Mouse (Mus musculus) stomach, embryonic 14.5 days (tissue): ENCODE measurements around the gene Sept8. TPM values are rescaled to one million over a fixed set of nuclear protein-coding genes. Genes with fewer than 3 reads are reported as not detected.

ENCODE experiments used
- ATAC-seq: fragments of 200-750 bp; cut with Nextera tagmentation; 2 replicates; pipeline ENCODE4 v1.8.0; 2017; ENCODE audit warnings: low read depth, moderate TSS enrichment; ENCODE audit not compliant: insufficient number of reproducible peaks, insufficient read depth, low FRiP score
- H3K27ac ChIP-seq: fragments of 300-500 bp; sonication (generic); 2 replicates; pipeline ENCODE4 v1.5.1; 2014; ENCODE audit warnings: mild to moderate bottlenecking, low read length, moderate library complexity, mixed read lengths
- H3K27me3 ChIP-seq: fragments of 300-500 bp; sonication (generic); 2 replicates; pipeline ENCODE4 v1.6.1; 2014; ENCODE audit warnings: low read length, control low read depth, mixed read lengths; ENCODE audit not compliant: control insufficient read depth, insufficient read depth
- H3K36me3 ChIP-seq: fragments of 300-500 bp; sonication (generic); 2 replicates; pipeline ENCODE4 v1.6.1; 2014; ENCODE audit warnings: mild to moderate bottlenecking, control low read depth, low read length, moderate library complexity, mixed read lengths; ENCODE audit not compliant: control insufficient read depth, insufficient read depth
- H3K4me1 ChIP-seq: fragments of 300-500 bp; sonication (generic); 2 replicates; pipeline ENCODE4 v1.6.1; 2014; ENCODE audit warnings: low read length, control low read depth, mixed read lengths; ENCODE audit not compliant: control insufficient read depth, insufficient read depth
- H3K4me2 ChIP-seq: fragments of 300-500 bp; sonication (generic); replicated peaks from 2 replicates; pipeline ENCODE4 v1.6.1; 2014; ENCODE audit warnings: low read depth, low read length, control low read depth
- H3K4me3 ChIP-seq: fragments of 300-500 bp; sonication (generic); 2 replicates; pipeline ENCODE4 v1.5.1; 2014; ENCODE audit warnings: low read depth, low read length, control low read depth
- H3K9ac ChIP-seq: fragments of 300-500 bp; sonication (generic); replicated peaks from 2 replicates; pipeline ENCODE4 v1.6.1; 2014; ENCODE audit warnings: low read depth, mild to moderate bottlenecking, control low read depth, low read length, moderate library complexity, mixed read lengths
- H3K9me3 ChIP-seq: fragments of 300-500 bp; sonication (generic); 2 replicates; pipeline ENCODE4 v1.6.1; 2016; ENCODE audit warnings: low read depth, low read length, control low read depth; ENCODE audit not compliant: control insufficient read depth
- WGBS: fragments of 180-500 bp; shearing (Covaris S2); extraction: QIAGEN DNeasy Blood & Tissue Kit; methylation state at CpG from one replicate; pipeline ENCODE4 v1.1.7; 2014; 5-methylcytosine and 5-hydroxymethylcytosine counted together
- polyA plus RNA-seq: library from polyadenylated mRNA; unstranded; fragments of >200 nt; fragmentation: Nextera tagmentation; extraction: Ambion mirVana; gene quantifications from 2 replicates; pipeline ENCODE4 v1.2.1, GENCODE M21; 2014

The Sept8 gene
- polyA plus RNA-seq, 1 experiment from 2014 or later, result 26.1 TPM

DNA sequence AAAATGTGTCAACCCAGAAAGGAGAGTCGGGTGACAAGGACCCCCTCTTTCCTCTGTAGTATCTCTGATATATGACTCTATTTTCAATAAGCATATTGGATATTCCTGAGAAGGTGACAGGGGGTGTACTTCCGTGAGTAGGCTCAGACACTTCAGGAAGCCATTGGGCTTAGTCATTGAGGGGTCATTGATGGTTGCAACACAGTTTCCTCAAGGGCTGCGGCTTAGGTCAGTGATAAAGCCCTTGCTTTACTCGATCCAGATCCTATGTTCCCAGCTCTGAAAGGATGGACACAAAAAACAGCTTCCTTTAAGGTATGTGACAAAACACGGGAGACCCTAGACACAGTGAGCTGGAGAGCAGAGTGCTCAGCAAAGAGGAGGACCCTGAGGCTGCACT, 15.3 kb upstream of the Sept8 start:
- 82% methylated on average over 5 of the region's 5 CpGs for WGBS
- ATAC-seq, result no peak
- H3K9ac ChIP-seq, result no peak overlapping the region
- H3K4me2 ChIP-seq, result no peak overlapping the region
- H3K4me1 ChIP-seq, result no peaks in the 10 kb centered on the region
- H3K27me3 ChIP-seq, result no peaks in the 10 kb centered on the region
- no peak overlapping the region for H3K27ac ChIP-seq
- H3K36me3 ChIP-seq, result no peaks in the 10 kb centered on the region
- no peak overlapping the region for H3K4me3 ChIP-seq
- no peaks in the 10 kb centered on the region for H3K9me3 ChIP-seq

DNA sequence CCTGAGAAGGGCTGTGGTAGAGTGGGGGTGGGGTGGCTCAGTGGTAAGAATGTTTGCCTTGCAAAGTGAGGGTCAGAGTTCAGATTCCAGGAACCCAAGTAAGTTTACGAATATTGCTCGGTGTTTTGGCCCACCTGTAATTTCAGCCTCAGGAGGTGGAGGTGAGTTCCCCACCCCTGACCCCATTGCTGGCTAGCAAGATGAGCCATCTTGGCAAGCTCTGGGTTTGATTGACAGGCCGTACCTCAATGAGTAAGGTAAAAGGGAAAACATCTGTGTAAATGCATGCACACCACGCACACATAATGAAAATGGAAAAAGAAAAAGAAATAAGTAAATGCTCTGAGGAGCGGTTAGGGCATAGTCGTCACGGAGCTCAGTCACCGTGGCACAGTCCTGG, 14.7 kb upstream of the Sept8 start:
- no peak for ATAC-seq
- Histone ChIP-seq H3K4me1 (no peaks in the 10 kb centered on the region), H3K36me3 (no peaks in the 10 kb centered on the region), H3K9me3 (no peaks in the 10 kb centered on the region), H3K27me3 (no peaks in the 10 kb centered on the region), H3K4me3 (no peak overlapping the region), H3K27ac (no peak overlapping the region), H3K4me2 (no peak overlapping the region), H3K9ac (no peak overlapping the region)
- 77% methylated on average over 8 of the region's 8 CpGs for WGBS

DNA sequence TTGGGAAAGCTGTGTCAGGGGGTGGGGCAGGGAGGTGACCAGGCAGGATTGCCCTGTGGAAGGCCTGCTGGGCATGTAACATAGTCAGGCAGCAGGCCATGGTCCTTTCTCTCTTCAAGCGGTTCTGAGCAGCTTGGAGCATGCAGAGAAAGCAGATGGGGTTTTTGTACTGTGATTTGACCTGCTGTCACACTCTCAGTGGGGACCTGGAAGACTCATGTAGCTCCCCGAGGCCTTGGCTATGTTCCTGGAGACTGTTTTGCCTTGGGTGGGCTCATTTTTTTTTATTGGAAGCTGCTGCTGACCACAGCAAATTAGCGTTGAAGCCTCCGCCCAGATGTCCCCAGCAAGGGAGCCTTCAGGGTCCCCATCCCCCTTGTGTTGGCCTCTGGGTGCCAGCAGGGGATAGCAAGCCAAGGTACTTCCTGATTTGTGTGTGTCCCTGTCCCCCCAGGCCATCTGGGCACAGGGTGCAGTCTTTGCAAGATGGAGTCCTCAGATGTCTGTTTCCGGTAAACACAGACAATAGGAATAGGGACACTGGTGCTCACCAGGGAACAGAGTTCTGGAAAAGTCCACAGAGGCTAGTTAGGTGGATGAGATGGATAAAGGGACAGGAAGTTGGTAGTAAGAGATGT, 13.9 kb upstream of the Sept8 start:
- Histone ChIP-seq H3K9ac (no peak overlapping the region), H3K4me2 (no peak overlapping the region), H3K4me3 (no peak overlapping the region), H3K36me3 (no peaks in the 10 kb centered on the region), H3K9me3 (no peaks in the 10 kb centered on the region), H3K4me1 (no peaks in the 10 kb centered on the region), H3K27me3 (no peaks in the 10 kb centered on the region), H3K27ac (no peak overlapping the region)
- no peak for ATAC-seq
- 68% methylated on average over 5 of the region's 5 CpGs for WGBS

DNA sequence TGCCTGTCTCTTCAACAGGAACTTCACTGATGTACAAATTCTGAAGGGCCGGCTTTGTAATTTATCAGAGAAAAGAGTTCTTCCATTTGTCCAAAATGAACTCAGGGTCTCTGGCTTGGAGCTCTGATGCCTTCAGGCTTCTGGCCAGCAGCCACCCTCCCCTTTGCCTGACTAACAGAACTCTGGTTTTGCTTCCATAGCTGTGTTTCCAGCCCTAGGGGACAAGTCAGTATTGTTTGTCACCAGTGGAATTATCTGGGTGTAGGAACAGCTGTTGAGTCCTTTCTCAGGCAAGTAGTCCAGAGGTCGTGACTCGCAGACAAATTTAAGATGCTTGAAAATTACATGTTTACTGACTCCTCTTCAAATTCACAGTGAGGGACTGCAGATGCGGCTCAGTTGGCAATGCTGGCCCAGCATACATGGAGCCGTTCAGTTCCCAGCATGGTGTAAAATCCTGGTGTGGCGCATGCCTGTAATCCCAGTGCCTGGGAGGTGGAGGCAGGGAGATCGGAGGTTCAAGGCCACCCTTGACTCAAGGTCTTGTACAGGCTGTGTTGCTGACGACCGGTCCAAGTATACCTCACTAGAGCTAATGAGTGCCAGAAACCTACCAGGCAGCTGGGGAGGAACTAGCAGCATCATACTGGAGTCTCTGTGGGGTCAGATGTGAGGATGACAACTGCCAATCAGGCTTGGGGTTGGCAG, 11.8 kb upstream of the Sept8 start:
- H3K4me2 ChIP-seq, result no peak overlapping the region
- no peaks in the 10 kb centered on the region for H3K27me3 ChIP-seq
- no peak overlapping the region for H3K27ac ChIP-seq
- no peaks in the 10 kb centered on the region for H3K36me3 ChIP-seq
- no peaks in the 10 kb centered on the region for H3K4me1 ChIP-seq
- H3K4me3 ChIP-seq, result no peak overlapping the region
- ATAC-seq, result no peak
- no peak overlapping the region for H3K9ac ChIP-seq
- H3K9me3 ChIP-seq, result no peaks in the 10 kb centered on the region
- WGBS, result 82% methylated on average over 9 of the region's 9 CpGs

DNA sequence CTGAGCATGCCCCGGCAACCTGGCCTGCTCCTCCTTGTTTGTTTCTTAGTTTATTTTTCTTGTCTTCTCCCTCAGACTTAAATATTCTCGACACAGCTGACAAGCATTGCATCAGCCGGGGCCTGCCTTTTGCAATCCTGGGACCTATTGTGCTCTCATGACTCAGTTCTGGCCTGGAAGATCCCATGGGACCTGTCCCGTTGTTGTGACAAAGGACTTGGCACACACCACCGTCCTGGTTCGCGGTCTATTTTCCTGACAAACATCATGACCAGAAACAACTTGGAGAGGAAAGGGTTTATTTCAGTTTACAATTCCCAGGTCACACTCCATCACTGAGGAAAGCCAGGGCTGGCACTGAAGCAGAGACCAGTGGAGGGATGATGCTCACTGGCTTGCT, 10.9 kb upstream of the Sept8 start:
- no peak overlapping the region for H3K4me2 ChIP-seq
- no peak overlapping the region for H3K9ac ChIP-seq
- ATAC-seq, result no peak
- 67% methylated on average over 7 of the region's 7 CpGs for WGBS
- H3K27ac ChIP-seq, result no peak overlapping the region
- H3K4me3 ChIP-seq, result no peak overlapping the region
- no peaks in the 10 kb centered on the region for H3K4me1 ChIP-seq
- H3K9me3 ChIP-seq, result no peaks in the 10 kb centered on the region
- H3K27me3 ChIP-seq, result no peaks in the 10 kb centered on the region
- no peaks in the 10 kb centered on the region for H3K36me3 ChIP-seq

DNA sequence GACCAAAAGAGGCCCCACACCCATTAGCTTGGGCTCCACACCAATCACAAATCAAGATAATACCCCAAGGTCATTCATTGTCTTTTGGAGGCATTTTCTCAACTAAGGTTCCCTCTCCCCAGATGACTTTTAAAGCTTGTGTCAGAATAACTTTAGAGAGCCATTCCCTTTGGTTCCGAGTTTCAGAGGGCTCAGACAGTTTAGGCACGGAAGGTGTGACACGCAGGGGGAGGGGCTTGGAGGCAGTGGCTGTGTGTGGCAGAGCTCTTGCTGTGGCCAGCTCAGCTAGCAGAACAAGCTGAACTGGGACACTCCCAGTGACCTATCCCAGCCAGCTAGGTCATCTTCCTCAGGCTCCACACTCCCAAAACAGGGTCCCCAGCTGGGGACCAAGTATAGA, 10.5 kb upstream of the Sept8 start:
- WGBS, result 41% methylated on average over 3 of the region's 3 CpGs
- no peaks in the 10 kb centered on the region for H3K4me1 ChIP-seq
- H3K9ac ChIP-seq, result no peak overlapping the region
- no peaks in the 10 kb centered on the region for H3K36me3 ChIP-seq
- no peaks in the 10 kb centered on the region for H3K9me3 ChIP-seq
- H3K27ac ChIP-seq, result no peak overlapping the region
- H3K4me2 ChIP-seq, result no peak overlapping the region
- no peak overlapping the region for H3K4me3 ChIP-seq
- no peaks in the 10 kb centered on the region for H3K27me3 ChIP-seq
- no peak for ATAC-seq

DNA sequence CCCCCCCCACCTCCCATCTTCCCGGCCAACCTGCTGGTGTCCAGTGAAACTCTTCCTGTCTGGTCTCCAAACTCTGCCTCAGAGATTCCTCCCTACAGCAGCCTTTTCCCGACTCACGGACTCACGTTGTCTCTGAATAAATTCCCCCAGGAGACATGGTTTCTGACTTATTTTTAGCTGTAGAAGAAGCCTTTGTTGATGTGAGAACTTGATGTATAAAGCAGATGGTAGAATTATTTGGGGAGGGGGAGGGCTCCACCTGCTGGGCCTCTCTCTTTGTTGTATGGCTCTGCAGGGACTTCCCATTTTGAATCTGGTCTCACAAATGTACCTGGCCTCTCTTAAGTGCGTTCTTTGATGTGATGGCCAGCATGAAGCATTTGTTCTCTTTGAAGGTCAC, 8.7 kb upstream of the Sept8 start:
- no peak for ATAC-seq
- Histone ChIP-seq H3K9me3 (no peaks in the 10 kb centered on the region), H3K9ac (no peak overlapping the region), H3K4me2 (no peak overlapping the region), H3K27me3 (no peaks in the 10 kb centered on the region), H3K27ac (no peak overlapping the region), H3K36me3 (no peaks in the 10 kb centered on the region), H3K4me3 (no peak overlapping the region), H3K4me1 (no peaks in the 10 kb centered on the region)
- WGBS, result 50% methylated on average over 5 of the region's 5 CpGs

DNA sequence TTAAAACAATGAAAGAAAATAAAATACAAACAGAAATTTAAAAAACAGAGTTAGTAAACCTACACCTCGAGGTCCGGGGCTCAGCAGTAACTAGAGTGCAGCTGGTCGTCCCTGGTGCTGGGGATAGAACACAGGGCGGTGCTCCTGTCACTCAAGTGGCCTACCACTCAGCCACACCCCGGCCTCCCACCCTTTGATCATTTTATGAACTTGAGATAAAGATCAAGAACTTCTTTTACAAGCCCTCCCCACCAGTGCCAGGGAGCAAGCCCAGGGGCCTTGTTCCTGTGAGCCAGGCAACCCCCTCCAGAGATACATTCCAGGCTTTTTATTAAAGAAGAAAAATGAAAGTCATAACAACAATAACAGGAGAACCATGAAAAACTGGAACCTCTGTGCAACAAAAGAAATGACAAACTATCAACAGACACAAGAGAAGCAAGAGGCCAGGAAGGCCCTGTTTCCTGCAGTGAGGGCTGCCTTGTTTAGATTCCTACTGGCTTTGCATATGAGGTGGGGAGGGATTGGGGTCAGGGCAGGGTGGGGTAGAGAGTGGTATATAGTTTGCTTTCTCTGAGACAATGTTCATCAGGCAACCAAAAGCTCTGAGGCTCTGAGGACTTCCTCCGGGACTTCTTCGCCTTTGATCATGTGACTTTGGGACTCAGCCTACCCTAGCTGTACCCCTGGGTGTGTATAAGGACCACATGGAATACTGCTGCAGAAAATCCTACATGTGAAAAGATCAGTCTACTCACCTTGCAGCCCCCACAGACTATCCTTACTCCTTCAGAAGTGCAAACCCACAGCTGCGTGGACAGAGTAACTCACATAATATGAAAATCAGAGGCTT, 2.1 kb upstream of the Sept8 start:
- no peak for ATAC-seq
- no peak overlapping the region for H3K27ac ChIP-seq
- H3K9ac ChIP-seq, result no peak overlapping the region
- no peaks in the 10 kb centered on the region for H3K27me3 ChIP-seq
- no peaks in the 10 kb centered on the region for H3K9me3 ChIP-seq
- WGBS, result 46% methylated on average over 8 of the region's 8 CpGs
- no peak overlapping the region for H3K4me3 ChIP-seq
- peaks cover 16% of the 10 kb centered on the region; the same call in 1 of the 2 replicates for H3K4me1 ChIP-seq
- H3K4me2 ChIP-seq, result no peak overlapping the region
- H3K36me3 ChIP-seq, result no peaks in the 10 kb centered on the region
